Mouse (Mus musculus): Measurements from ENCODE around the gene Ctdspl. TPM values are rescaled to one million over a fixed set of nuclear protein-coding genes. Genes with fewer than 3 reads are reported as not detected.

Ctdspl gene
- total RNA-seq, 2 experiments from 2014 or later: 21.0 TPM

GRCm38 (mm10) chr9:118919672-118920186 lies 6.5 kb upstream of the Ctdspl start:
- peak in 1 of 2 experiments; percentile 39 for DNase-seq (ENCODE audit: low spot score in 2 of 2)

GRCm38 (mm10) chr9:118920798-118921515 lies 5.3 kb upstream of the Ctdspl start:
- DNase-seq (ENCODE audit: low spot score in 2 of 2): peak; percentile 76 to 82

- DNase-seq (ENCODE audit: low spot score in 2 of 2): no peak
Observed at GRCm38 (mm10) chr9:118921926-118922325, 4.3 kb upstream of the Ctdspl start.

- no peak for DNase-seq (ENCODE audit: low spot score in 2 of 2)
Observed at GRCm38 (mm10) chr9:118924554-118925085, 1.6 kb upstream of the Ctdspl start.

GRCm38 (mm10) chr9:118925286-118926110 lies 755 bp upstream of the Ctdspl start:
- DNase-seq (ENCODE audit: low spot score in 2 of 2): peak; percentile 93 to 98

GRCm38 (mm10) chr9:118926688-118927321 lies 552 bp downstream of the Ctdspl start:
- DNase-seq (ENCODE audit: low spot score in 2 of 2): peak; percentile 37 to 47

GRCm38 (mm10) chr9:118927501-118927900 lies 1.2 kb downstream of the Ctdspl start:
- no peak for DNase-seq (ENCODE audit: low spot score in 2 of 2)

- DNase-seq (ENCODE audit: low spot score in 2 of 2): no peak
Observed at GRCm38 (mm10) chr9:118928007-118928406, 1.8 kb downstream of the Ctdspl start.

GRCm38 (mm10) chr9:118928656-118929055 lies 2.4 kb downstream of the Ctdspl start:
- no peak for DNase-seq (ENCODE audit: low spot score in 2 of 2)

GRCm38 (mm10) chr9:118930611-118931010 lies 4.4 kb downstream of the Ctdspl start:
- no peak for DNase-seq (ENCODE audit: low spot score in 2 of 2)

- no peak for DNase-seq (ENCODE audit: low spot score in 2 of 2)
Observed at GRCm38 (mm10) chr9:118933800-118934199, 7.5 kb downstream of the Ctdspl start.

- DNase-seq (ENCODE audit: low spot score in 2 of 2): no peak
Observed at GRCm38 (mm10) chr9:118934319-118934718, 8.1 kb downstream of the Ctdspl start.

GRCm38 (mm10) chr9:118935098-118935497 lies 8.8 kb downstream of the Ctdspl start:
- DNase-seq (ENCODE audit: low spot score in 2 of 2): no peak

GRCm38 (mm10) chr9:118936071-118936470 lies 9.8 kb downstream of the Ctdspl start:
- no peak for DNase-seq (ENCODE audit: low spot score in 2 of 2)

- no peak for DNase-seq (ENCODE audit: low spot score in 2 of 2)
Observed at GRCm38 (mm10) chr9:118937515-118937914, 11.3 kb downstream of the Ctdspl start.

- no peak for DNase-seq (ENCODE audit: low spot score in 2 of 2)
Observed at GRCm38 (mm10) chr9:118939410-118939809, 13.2 kb downstream of the Ctdspl start.

GRCm38 (mm10) chr9:118939831-118940230 lies 13.6 kb downstream of the Ctdspl start:
- DNase-seq (ENCODE audit: low spot score in 2 of 2): no peak

- no peak for DNase-seq (ENCODE audit: low spot score in 2 of 2)
Observed at GRCm38 (mm10) chr9:118940591-118941207, 14.4 kb downstream of the Ctdspl start.

GRCm38 (mm10) chr9:118942030-118942429 lies 15.8 kb downstream of the Ctdspl start:
- DNase-seq (ENCODE audit: low spot score in 2 of 2): no peak

GRCm38 (mm10) chr9:118943941-118944340 lies 17.7 kb downstream of the Ctdspl start:
- no peak for DNase-seq (ENCODE audit: low spot score in 2 of 2)

GRCm38 (mm10) chr9:118944388-118944787 lies 18.1 kb downstream of the Ctdspl start:
- DNase-seq (ENCODE audit: low spot score in 2 of 2): no peak
